Mouse (Mus musculus): Measurements from ENCODE around the gene Gm7029.
"Not testable (repeated sequence)": the region's sequence is repeated elsewhere in the genome, so short reads cannot be mapped to it uniquely, and the experiment has no call there.

The Gm7029 gene

GRCm38 (mm10) chr17:33873537-33873936 lies at the start of gene Gm7029:
Gene Gm7029 (plus strand): TSS chr17:33873837.
- DNase-seq (ENCODE audit: extremely low spot score, low spot score), result not testable (repeated sequence)

GRCm38 (mm10) chr17:33824084-33824996 lies 49.3 kb upstream of the Gm7029 start, which contains the start of the genes Rps28 and Ndufa7:
Gene Rps28 (minus strand): TSS chr17:33824562.
Gene Ndufa7 (plus strand): TSS chr17:33824572.
- peak; percentile 98 for DNase-seq (ENCODE audit: extremely low spot score, low spot score)

- DNase-seq (ENCODE audit: extremely low spot score, low spot score), result not testable (repeated sequence)
These were observed 48.7 kb upstream of the Gm7029 start for GRCm38 (mm10) chr17:33824997-33825330.

- no peak for DNase-seq (ENCODE audit: extremely low spot score, low spot score)
These were observed 48.2 kb upstream of the Gm7029 start for GRCm38 (mm10) chr17:33825462-33825861.

- peak; percentile 72 for DNase-seq (ENCODE audit: extremely low spot score, low spot score)
These were observed 46.8 kb upstream of the Gm7029 start for GRCm38 (mm10) chr17:33826850-33827249.

- DNase-seq (ENCODE audit: extremely low spot score, low spot score), result no peak
These were observed 44.7 kb upstream of the Gm7029 start for GRCm38 (mm10) chr17:33828892-33829291.

- DNase-seq (ENCODE audit: extremely low spot score, low spot score), result no peak
These were observed 44.1 kb upstream of the Gm7029 start for GRCm38 (mm10) chr17:33829561-33829960.

- DNase-seq (ENCODE audit: extremely low spot score, low spot score), result peak; percentile 93
These were observed 30.5 kb upstream of the Gm7029 start, which contains the start of gene Cd320 for GRCm38 (mm10) chr17:33842966-33843795. Gene Cd320 (plus strand): TSS chr17:33843091.

- no peak for DNase-seq (ENCODE audit: extremely low spot score, low spot score)
These were observed 29.4 kb upstream of the Gm7029 start for GRCm38 (mm10) chr17:33844196-33844595.

GRCm38 (mm10) chr17:33848139-33848538 lies 25.5 kb upstream of the Gm7029 start:
- no peak for DNase-seq (ENCODE audit: extremely low spot score, low spot score)

GRCm38 (mm10) chr17:33851331-33851730 lies 22.3 kb upstream of the Gm7029 start:
- no peak for DNase-seq (ENCODE audit: extremely low spot score, low spot score)

- DNase-seq (ENCODE audit: extremely low spot score, low spot score), result no peak
These were observed 15.8 kb upstream of the Gm7029 start for GRCm38 (mm10) chr17:33857816-33858215.

GRCm38 (mm10) chr17:33865330-33866030 lies 8.2 kb upstream of the Gm7029 start:
- DNase-seq (ENCODE audit: extremely low spot score, low spot score), result peak; percentile 21

- DNase-seq (ENCODE audit: extremely low spot score, low spot score), result no peak
These were observed 774 bp downstream of the Gm7029 start for GRCm38 (mm10) chr17:33874411-33874810.

- not testable (repeated sequence) for DNase-seq (ENCODE audit: extremely low spot score, low spot score)
These were observed 2.2 kb downstream of the Gm7029 start for GRCm38 (mm10) chr17:33875797-33876196.

- DNase-seq (ENCODE audit: extremely low spot score, low spot score), result not testable (repeated sequence)
These were observed 10.7 kb downstream of the Gm7029 start for GRCm38 (mm10) chr17:33884320-33884719.

- not testable (repeated sequence) for DNase-seq (ENCODE audit: extremely low spot score, low spot score)
These were observed 14.2 kb downstream of the Gm7029 start for GRCm38 (mm10) chr17:33887802-33888201.

- not testable (repeated sequence) for DNase-seq (ENCODE audit: extremely low spot score, low spot score)
These were observed 14.6 kb downstream of the Gm7029 start for GRCm38 (mm10) chr17:33888230-33888629.

GRCm38 (mm10) chr17:33889941-33890532 lies 16.4 kb downstream of the Gm7029 start:
- not testable (repeated sequence) for DNase-seq (ENCODE audit: extremely low spot score, low spot score)

GRCm38 (mm10) chr17:33890533-33891059 lies 17.0 kb downstream of the Gm7029 start, which contains the start of gene Kifc1:
Gene Kifc1 (minus strand): TSS chr17:33890661.
- peak; percentile 100 for DNase-seq (ENCODE audit: extremely low spot score, low spot score)
